Mouse (Mus musculus): ENCODE data around the gene Rcn3.

- TF ChIP-seq CTCF (IDR thresholded peaks at IDR 0.05; ENCODE audit: low read depth) (no peak), EP300 (IDR thresholded peaks at IDR 0.05; ENCODE audit: low read depth) (no peak)
Observed at GRCm38 (mm10) chr7:45139904-45140723, 48.1 kb upstream of the Rcn3 start.
